Mouse (Mus musculus): ENCODE data around the gene Nalcn. TPM values are rescaled to one million over a fixed set of nuclear protein-coding genes. Genes with fewer than 3 reads are reported as not detected.

Nalcn gene
- total RNA-seq, 2 experiments from 2014 or later = not detected

GRCm38 (mm10) chr14:123513376-123514141 lies 113.4 kb downstream of the Nalcn start:
- no peak for ATAC-seq (replicated peaks; ENCODE audit: poor library complexity)

DNA sequence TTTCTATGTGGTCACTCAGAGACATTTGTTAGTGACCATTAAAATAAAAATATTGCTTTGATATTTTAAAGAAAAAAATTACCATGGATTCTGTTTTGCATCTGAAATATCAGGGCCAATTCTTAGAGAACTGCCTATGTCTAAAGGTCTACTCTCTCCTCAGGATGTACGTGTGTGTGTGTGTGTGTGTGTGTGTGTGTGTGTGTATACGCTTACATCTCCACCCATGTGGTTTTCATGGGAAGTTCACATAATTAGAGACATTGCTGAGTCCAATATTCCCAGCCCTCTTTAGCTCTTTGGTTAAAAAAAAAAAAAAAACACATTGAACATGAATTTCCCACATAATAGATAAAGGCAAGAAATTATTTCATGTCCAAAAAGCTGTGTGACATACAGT lies 114.0 kb downstream of the Nalcn start:
- no peak for ATAC-seq (replicated peaks; ENCODE audit: poor library complexity)

- no peak for ATAC-seq (replicated peaks; ENCODE audit: poor library complexity)
Observed at GRCm38 (mm10) chr14:123495544-123495943, 131.4 kb downstream of the Nalcn start.

GRCm38 (mm10) chr14:123488575-123489207 lies 138.3 kb downstream of the Nalcn start:
- ATAC-seq (replicated peaks; ENCODE audit: poor library complexity) = no peak

DNA sequence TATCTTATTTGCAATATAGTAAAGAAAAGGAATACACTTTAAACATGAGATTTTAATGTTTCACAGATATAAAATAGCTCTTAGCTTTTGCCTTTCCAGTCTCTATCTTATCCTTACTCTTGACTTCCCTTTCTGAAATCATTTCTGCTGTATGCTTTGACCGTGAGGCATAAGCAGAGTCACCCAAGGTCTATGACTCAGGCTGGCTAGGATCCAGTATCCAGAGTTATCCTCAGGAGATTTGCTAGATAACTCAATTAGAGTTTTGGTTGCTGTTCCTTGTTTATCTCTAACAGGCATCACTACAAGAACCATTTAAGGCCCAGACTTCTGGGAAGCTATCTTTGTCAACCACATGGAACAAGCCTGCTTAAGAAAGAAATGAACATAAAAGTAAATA lies 164.9 kb downstream of the Nalcn start:
- ATAC-seq (replicated peaks; ENCODE audit: poor library complexity) = no peak

GRCm38 (mm10) chr14:123446031-123446430 lies 180.9 kb downstream of the Nalcn start:
- ATAC-seq (replicated peaks; ENCODE audit: poor library complexity) = no peak

DNA sequence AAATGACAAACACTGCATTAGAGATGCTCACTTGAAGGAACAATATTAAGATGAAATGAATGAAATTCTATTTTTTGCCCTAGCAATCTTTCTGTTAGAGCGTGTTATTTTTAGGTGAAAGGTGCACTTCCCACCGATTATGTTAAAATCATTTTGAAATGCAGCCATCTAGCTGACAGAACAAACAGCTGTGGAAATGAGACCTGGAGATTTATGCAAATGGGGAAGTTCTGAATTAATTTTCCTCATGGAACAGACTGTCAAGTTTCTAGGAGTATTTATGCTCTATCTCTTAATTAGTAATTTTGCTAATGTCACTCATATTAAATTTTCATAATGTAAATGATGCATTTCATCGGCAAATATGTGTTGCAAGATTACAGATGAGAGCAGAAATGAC lies 191.4 kb downstream of the Nalcn start:
- ATAC-seq (replicated peaks; ENCODE audit: poor library complexity) = no peak

DNA sequence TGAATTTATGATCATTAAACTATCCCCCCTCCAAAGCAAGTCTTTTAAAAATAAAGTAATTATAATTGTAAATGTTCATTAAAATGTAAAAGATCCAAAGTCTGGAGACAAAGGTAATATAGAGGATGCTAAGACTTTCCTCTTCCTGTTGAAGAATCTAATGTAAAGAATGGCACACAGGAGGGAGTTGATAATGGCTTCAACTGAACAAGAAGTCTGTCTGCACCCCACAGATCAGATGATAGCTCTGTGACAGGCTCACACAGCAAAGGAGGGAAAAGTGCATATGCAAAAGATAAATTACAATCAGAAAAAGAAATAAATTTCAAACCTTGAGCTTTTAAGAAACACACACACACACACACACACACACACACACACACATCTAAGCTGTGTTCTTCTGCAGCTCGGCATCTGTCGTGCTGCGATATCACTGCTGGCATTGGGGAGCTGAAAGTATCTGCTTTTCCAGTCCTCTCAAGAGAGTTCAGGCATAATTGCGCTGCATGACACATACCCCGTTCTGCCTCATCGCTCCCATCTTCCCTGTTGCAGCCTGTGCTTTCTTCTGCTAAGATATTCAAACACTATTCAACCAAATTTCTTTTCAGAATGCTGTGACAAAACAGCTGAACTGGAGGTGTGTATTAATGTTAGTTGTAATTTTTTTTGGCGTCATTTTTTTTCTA lies 250.6 kb downstream of the Nalcn start:
- no peak for ATAC-seq (replicated peaks; ENCODE audit: poor library complexity)

GRCm38 (mm10) chr14:123371522-123371921 lies 255.4 kb downstream of the Nalcn start:
- peak; percentile 92 for ATAC-seq (replicated peaks; ENCODE audit: poor library complexity)

- no peak for ATAC-seq (replicated peaks; ENCODE audit: poor library complexity)
Observed at GRCm38 (mm10) chr14:123359691-123360090, 267.3 kb downstream of the Nalcn start.

- ATAC-seq (replicated peaks; ENCODE audit: poor library complexity) = peak; percentile 80
Observed at GRCm38 (mm10) chr14:123352973-123353372, 274.0 kb downstream of the Nalcn start.

- no peak for ATAC-seq (replicated peaks; ENCODE audit: poor library complexity)
Observed at GRCm38 (mm10) chr14:123331841-123332240, 295.1 kb downstream of the Nalcn start.

- no peak for ATAC-seq (replicated peaks; ENCODE audit: poor library complexity)
Observed at GRCm38 (mm10) chr14:123314369-123314768, 312.6 kb downstream of the Nalcn start.

DNA sequence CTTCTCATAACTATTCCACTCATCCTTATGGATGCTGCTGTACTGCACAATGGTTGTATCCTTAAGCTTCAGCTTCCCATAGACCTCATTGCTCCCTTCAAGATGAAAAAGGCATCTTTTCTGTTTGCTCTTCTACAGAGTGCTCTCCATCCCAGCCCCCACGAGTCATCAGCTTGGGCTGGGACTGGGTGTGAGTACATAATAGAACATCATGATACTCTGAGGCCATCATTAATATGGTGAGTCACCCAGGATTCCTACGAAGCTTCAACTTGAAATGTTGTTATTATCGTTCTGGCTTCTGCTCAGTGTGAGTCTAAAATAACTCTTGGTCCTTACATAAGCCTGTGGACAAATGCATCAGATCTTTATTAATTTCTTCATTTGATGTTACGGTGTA lies 314.6 kb downstream of the Nalcn start:
- no peak for ATAC-seq (replicated peaks; ENCODE audit: poor library complexity)

DNA sequence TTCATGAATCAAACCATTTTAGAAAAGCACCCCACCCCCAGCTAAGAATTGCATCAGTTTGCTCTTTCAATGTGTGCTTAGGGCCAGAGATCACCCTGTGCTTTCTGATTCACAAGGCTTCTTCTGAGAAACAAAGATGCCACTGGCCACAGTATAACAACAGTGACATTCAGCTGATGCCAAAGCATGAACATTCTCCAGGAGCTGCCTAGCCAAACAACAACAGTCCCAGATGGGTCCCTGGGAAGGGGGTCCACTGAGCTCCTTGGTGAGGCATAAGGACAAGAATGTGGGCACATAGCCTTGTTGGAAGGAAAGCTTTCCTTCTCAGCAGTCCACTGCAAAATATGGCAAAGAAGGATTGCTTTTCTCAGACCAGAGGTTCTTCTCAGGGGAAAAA lies 330.9 kb downstream of the Nalcn start:
- ATAC-seq (replicated peaks; ENCODE audit: poor library complexity) = no peak

GRCm38 (mm10) chr14:123291118-123292007 lies 335.6 kb downstream of the Nalcn start:
- no peak for ATAC-seq (replicated peaks; ENCODE audit: poor library complexity)

GRCm38 (mm10) chr14:123282165-123282564 lies 344.8 kb downstream of the Nalcn start:
- ATAC-seq (replicated peaks; ENCODE audit: poor library complexity) = no peak

DNA sequence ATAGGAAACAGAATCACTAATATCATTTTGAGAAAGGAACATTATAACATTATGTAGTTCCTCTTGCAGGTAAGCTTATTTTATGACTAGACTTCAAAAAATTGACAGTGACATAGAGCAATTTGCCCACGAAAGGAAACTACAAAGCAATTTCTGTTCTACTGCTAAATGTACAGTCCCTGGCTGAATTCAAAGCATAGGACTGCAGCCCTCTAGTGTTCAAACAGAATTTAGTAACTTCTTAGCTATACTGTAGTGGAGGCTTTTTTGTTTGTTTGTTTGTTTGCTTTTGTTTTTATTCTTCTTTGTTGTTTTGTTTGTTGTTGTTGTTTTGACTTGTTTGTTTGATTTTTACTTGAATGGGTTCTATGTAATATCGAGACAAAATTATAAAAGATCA lies 354.8 kb downstream of the Nalcn start:
- no peak for ATAC-seq (replicated peaks; ENCODE audit: poor library complexity)

GRCm38 (mm10) chr14:123240738-123241137 lies 386.2 kb downstream of the Nalcn start:
- ATAC-seq (replicated peaks; ENCODE audit: poor library complexity) = no peak

- ATAC-seq (replicated peaks; ENCODE audit: poor library complexity) = peak; percentile 23; the same call in 1 of the 2 replicates
Observed at GRCm38 (mm10) chr14:123239945-123240344, 387.0 kb downstream of the Nalcn start.

DNA sequence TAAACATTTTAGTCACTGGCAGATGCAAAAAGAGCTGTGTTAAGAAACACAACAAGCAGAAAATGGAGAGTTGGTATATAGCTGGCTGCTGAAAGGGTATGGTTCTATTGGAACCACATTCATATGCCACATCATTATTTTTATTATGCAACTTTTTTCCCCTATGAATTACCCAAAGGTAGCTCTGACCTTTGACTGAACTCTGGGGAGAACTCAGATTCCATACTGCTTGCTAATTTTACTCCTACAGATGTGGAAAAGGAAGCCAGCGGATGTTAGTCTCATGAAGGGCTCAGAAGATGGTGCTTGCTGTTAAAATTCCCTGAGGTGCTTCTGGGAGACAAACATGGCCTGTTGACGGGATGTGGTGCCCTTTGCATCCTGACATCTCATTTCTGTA lies 389.9 kb downstream of the Nalcn start:
- no peak for ATAC-seq (replicated peaks; ENCODE audit: poor library complexity)
